Mouse (Mus musculus) thymus, adult 2 months (tissue): ENCODE measurements around the gene Ceacam2. TPM values are rescaled to one million over a fixed set of nuclear protein-coding genes. Genes with fewer than 3 reads are reported as not detected.
"Not testable (repeated sequence)": the region's sequence is repeated elsewhere in the genome, so short reads cannot be mapped to it uniquely, and the experiment has no call there.

Experiments used
- DNase-seq: peaks from one replicate; pipeline ENCODE4 v3.0.0; 2021
- H3K27ac ChIP-seq: fragments of 200-500 bp; 2 replicates; pipeline ENCODE4 v1.5.1; 2012; ENCODE audit warnings: low read length, control low read depth; ENCODE audit not compliant: control insufficient read depth, insufficient read depth
- H3K27me3 ChIP-seq: fragments of 200-500 bp; 2 replicates; pipeline ENCODE4 v1.6.1; 2012; ENCODE audit warnings: mild to moderate bottlenecking, low read length, moderate library complexity, mixed read lengths; ENCODE audit not compliant: control insufficient read depth, insufficient read depth
- H3K36me3 ChIP-seq: fragments of 200-500 bp; 2 replicates; pipeline ENCODE4 v1.6.1; 2012; ENCODE audit warnings: mild to moderate bottlenecking, low read length, moderate library complexity; ENCODE audit not compliant: control insufficient read depth, insufficient read depth
- H3K4me1 ChIP-seq: fragments of 200-500 bp; replicated peaks from 2 replicates; pipeline ENCODE4 v1.6.1; 2012; ENCODE audit warnings: low read length; ENCODE audit not compliant: control insufficient read depth, insufficient read depth
- H3K4me3 ChIP-seq: fragments of 200-500 bp; 2 replicates; pipeline ENCODE4 v1.5.1; 2012; ENCODE audit warnings: mild to moderate bottlenecking, low read length, control low read depth, moderate library complexity; ENCODE audit not compliant: control insufficient read depth, insufficient read depth
- CTCF ChIP-seq: fragments of 200-500 bp; IDR thresholded peaks from 2 replicates; pipeline ENCODE4 v1.5.1; 2012; ENCODE audit warnings: mild to moderate bottlenecking, control low read depth, low read length, moderate library complexity, borderline replicate concordance; ENCODE audit not compliant: control insufficient read depth, poor library complexity, insufficient read depth; ENCODE audit errors: extremely low read depth
- POLR2A ChIP-seq: fragments of 200-500 bp; IDR thresholded peaks from 2 replicates; pipeline ENCODE4 v1.6.1; 2012; ENCODE audit warnings: mild to moderate bottlenecking, low read length, control low read depth, moderate library complexity; ENCODE audit not compliant: control insufficient read depth, poor library complexity, insufficient read depth; ENCODE audit errors: extremely low read depth
- WGBS: fragments of 180-500 bp; shearing (Covaris S2); methylation state at CpG from one replicate; pipeline ENCODE4 v1.1.7; 2018; 5-methylcytosine and 5-hydroxymethylcytosine counted together
- polyA plus RNA-seq: library from polyadenylated mRNA; depleted of rRNA; stranded (reverse); fragments of >200 nt; gene quantifications from 2 replicates; pipeline ENCODE4 v1.2.3, GENCODE M21; 2012; rRNA removed

Gene Ceacam2
- polyA plus RNA-seq, 1 experiment = 0.22 TPM

DNA sequence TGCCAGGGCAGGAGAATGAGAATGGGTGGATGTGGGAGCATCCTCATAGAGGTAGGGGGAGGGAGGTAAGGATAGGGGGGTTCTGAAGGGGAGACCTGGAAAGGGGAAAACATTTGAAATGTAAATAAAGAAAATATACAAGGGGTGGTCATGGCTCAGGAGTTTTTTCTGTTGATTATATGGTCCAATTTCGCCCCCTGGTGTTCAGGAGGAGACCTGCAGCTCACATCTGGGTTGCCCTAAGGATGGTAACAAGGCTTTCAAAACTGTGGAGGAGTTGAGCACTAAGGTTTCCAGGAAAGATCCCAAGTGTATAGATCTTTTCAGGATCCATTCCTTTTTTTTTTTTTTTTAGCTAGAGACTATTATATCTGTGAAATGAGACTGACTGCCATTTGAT lies 60.2 kb downstream of the Ceacam2 start:
- H3K27ac ChIP-seq = no peak overlapping the region
- H3K36me3 ChIP-seq = no peaks in the 10 kb centered on the region
- peaks cover 5% of the 10 kb centered on the region for H3K4me1 ChIP-seq
- WGBS = 0% methylated on average over 1 of the region's 1 CpGs
- peak; percentile 37 for DNase-seq
- no peak overlapping the region for H3K4me3 ChIP-seq
- TF ChIP-seq POLR2A = no peak
- TF ChIP-seq CTCF = no peak
- H3K27me3 ChIP-seq = no peaks in the 10 kb centered on the region

DNA sequence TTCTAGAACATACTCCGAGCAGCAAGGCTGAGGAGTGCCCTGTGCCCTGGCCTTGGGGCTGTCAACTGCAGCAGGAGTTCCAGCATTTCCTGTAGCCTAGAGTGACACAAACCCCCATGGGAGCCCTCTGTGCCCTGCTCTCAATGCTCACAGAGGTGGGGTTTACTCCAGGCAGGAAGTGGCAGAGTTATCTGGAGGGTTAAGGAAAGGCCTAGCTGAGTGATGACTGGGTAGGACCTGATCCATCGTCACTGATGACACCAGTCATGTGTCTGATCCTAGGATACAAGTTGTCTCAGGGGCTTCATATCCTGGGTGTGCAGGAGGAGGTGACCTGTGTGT lies 61.9 kb downstream of the Ceacam2 start:
- not testable (repeated sequence) for H3K4me3 ChIP-seq, H3K27ac ChIP-seq, H3K4me1 ChIP-seq, H3K36me3 ChIP-seq, H3K27me3 ChIP-seq, DNase-seq
- 42% methylated on average over 1 of the region's 2 CpGs for WGBS

DNA sequence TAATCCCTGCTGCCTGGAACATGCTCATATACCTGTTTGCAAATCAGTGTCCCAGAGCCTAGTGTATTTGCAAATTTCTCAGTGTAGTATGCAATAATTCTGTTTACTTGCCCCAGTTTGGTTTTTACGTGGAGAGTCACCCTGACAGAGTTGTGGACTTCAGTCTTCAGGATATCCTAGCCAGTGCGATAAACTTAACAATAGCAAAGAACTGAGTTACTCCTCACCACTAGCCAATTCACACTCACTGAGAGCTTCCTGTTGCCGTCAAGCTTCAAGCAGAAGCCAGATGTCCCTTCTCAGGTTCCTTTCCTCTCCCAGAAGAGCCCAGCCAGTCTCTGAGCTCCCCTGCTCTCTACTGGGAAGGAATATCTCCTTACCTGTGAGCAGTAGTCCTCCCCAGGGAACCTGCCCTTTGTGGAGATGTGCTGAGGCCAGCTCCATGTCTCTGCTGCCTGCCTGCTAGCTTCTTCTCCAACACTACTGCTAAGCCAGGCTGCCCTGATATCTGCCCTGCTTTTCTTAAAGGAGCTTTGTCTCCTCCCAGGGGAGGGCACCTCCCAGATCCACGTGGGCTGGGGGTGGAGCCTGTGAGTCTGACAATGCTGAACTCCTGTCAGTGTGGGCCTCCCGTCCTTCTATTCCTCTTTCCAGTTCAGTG lies 62.4 kb downstream of the Ceacam2 start, which contains the start of gene Ceacam1:
Gene Ceacam1, minus strand, starts transcription at position 513 of the 661 bp plus-strand sequence.
- not testable (repeated sequence) for H3K36me3 ChIP-seq, H3K27me3 ChIP-seq, H3K27ac ChIP-seq, H3K4me1 ChIP-seq
- peak within 1 kb of the TSS; percentile 27; the same call in 1 of the 2 replicates for H3K4me3 ChIP-seq
- DNase-seq = peak; percentile 27
- WGBS = 10% methylated on average over 5 of the region's 5 CpGs

DNA sequence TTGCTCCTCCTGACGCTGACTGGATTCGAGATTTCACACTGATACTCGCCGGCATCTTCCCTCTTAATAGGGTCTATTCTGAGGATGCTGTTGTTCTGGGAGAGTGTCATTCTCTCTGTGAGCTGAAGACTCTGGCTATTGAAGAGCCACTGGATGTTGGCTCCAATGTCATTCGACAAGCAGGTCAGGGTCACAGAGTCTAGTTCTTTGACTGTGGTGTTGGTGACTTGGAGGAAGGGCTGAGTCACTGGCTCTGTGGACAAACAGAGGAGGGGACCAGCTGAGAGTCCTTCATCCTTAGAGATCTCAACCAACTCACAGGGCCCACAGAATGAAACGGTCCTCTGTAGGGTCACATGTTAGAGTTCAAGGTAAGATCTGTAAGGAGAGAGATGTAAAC lies 67.8 kb downstream of the Ceacam2 start:
- H3K27ac ChIP-seq, H3K27me3 ChIP-seq, H3K4me1 ChIP-seq, DNase-seq, H3K4me3 ChIP-seq, H3K36me3 ChIP-seq: not testable (repeated sequence)
- WGBS = 97% methylated on average over 6 of the region's 6 CpGs

Other genes starting within 250 kb of the Ceacam2 start
- 138 and 140 TPM in 2 replicates for gene Pafah1b3, start 241.9 kb downstream of the Ceacam2 start, polyA plus RNA-seq
- gene Prr19, start 238.4 kb downstream of the Ceacam2 start, polyA plus RNA-seq = 0.08 TPM in 1 of 2 replicates, not detected in the other
- 0.08 and 0.13 TPM in 2 replicates for gene Tmem145, start 233.8 kb downstream of the Ceacam2 start, polyA plus RNA-seq
- gene Megf8, start 222.7 kb downstream of the Ceacam2 start, polyA plus RNA-seq = 11.9 and 14.8 TPM in 2 replicates
- 13.4 and 20.6 TPM in 2 replicates for gene Cnfn, start 170.1 kb downstream of the Ceacam2 start, polyA plus RNA-seq
- 75.3 and 91.6 TPM in 2 replicates for gene Lipe, start 141.1 kb downstream of the Ceacam2 start, polyA plus RNA-seq
- gene Cxcl17, start 127.0 kb downstream of the Ceacam2 start, polyA plus RNA-seq = 0.56 and 1.2 TPM in 2 replicates
- 5.0 and 5.8 TPM in 2 replicates for gene Ceacam1, start 62.3 kb downstream of the Ceacam2 start, polyA plus RNA-seq
- not detected in 2 replicates for gene Erich4, start 76.0 kb upstream of the Ceacam2 start, polyA plus RNA-seq
- gene Dmac2, start 79.6 kb upstream of the Ceacam2 start, polyA plus RNA-seq = 80.2 and 86.2 TPM in 2 replicates
- 28.7 and 32.8 TPM in 2 replicates for gene B3gnt8, start 86.8 kb upstream of the Ceacam2 start, polyA plus RNA-seq
- 166 and 181 TPM in 2 replicates for gene Bckdha, start 119.1 kb upstream of the Ceacam2 start, polyA plus RNA-seq
- 141 and 146 TPM in 2 replicates for gene Exosc5, start 119.3 kb upstream of the Ceacam2 start, polyA plus RNA-seq
- gene Tmem91, start 135.3 kb upstream of the Ceacam2 start, polyA plus RNA-seq = 1.4 and 2.9 TPM in 2 replicates
- gene B9d2, start 140.9 kb upstream of the Ceacam2 start, polyA plus RNA-seq = 153 and 164 TPM in 2 replicates
- gene Tgfb1, start 147.1 kb upstream of the Ceacam2 start, polyA plus RNA-seq = 125 and 157 TPM in 2 replicates
- 184 and 185 TPM in 2 replicates for gene Ccdc97, start 179.2 kb upstream of the Ceacam2 start, polyA plus RNA-seq
- gene Hnrnpul1, start 214.9 kb upstream of the Ceacam2 start, polyA plus RNA-seq = 102 and 134 TPM in 2 replicates
- 67.0 and 75.0 TPM in 2 replicates for gene Axl, start 248.8 kb upstream of the Ceacam2 start, polyA plus RNA-seq